Mouse (Mus musculus): ENCODE data around the gene Mcm2.

DNA sequence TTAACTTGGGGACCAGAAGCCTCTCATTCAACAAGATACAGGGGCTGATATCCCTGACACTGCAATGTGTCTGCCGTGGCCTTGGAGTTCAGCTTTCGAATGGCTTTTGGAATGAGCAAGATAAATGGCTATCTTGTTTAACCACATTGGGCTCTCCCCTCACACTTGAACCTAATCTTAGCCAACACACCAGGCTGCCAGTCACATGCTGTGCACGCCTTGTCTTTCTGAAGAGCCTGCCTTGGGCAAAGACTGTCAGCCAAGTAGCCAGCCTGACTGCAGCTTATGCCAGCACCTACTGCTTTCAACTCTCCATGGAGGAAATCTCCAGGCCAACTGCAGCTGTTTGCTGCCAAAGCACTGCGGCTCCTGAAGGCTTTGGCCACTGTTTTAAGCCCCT, 16.9 kb upstream of the Mcm2 start:
- TF ChIP-seq CTCF (IDR thresholded peaks at IDR 0.05; ENCODE audit: control insufficient read depth, insufficient read depth, low read length) (no peak), POLR2A (IDR thresholded peaks at IDR 0.05; ENCODE audit: borderline replicate concordance, control insufficient read depth, low read depth, low read length) (no peak)
